Mouse (Mus musculus) cerebellum, adult 9-11 months (tissue): ENCODE data around the gene Bgn.

ENCODE experiments used
- DNase-seq: peaks from one replicate; pipeline ENCODE4 v3.0.0; 2022

Bgn gene

DNA sequence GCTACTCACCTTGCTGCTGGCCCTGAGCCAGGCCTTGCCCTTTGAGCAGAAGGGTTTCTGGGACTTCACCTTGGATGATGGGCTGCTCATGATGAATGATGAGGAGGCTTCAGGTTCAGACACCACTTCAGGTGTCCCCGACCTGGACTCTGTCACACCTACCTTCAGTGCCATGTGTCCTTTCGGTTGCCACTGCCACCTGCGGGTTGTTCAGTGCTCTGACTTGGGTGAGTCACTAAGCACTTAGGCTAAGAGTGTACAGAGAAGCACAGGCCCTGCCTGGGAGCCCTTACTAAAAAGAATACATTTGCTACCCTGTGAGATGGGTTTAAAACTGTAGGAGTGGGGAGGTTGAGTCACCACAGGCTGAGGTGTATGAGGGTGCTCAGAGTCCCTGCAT is 7.4 kb downstream of the Bgn start:
- no peak for DNase-seq

DNA sequence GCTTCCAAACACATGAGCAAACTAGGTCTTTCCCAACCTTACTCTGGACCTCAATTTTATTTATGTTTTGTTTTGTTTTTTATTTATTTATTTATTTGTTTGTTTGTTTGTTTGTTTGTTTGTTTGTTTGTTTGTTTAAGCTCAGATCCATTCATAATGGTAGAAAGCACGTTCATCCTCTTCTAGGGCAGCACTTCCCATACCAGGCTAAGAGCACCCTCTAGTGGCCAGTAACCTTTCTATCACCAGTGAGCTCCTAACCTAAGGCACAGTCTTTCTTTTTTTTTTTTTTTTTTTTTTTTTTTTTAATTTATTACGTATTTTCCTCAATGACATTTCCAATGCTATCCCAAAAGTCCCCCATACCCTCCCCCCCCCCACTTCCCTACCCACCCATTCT is 10.2 kb downstream of the Bgn start:
- DNase-seq: peak; percentile 69

DNA sequence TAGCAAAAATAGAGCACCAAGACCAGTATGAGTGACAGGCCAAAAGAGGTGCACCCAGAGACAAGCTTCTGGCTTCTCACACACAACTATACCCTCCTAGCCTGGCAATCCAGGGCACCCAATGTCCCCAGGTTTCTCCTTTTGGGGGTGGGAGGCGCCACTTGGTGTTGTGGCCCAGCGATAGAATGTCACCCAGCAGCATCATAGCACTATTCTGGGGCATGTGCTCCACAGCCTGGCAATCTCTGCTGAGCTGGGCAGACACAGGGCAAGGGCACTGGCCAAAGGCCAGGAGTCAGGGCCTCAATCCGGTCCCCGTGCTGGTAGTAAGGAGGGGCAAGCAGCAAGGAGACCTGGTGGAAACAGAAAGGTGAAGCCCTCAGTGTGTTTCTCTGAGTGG is 13.3 kb downstream of the Bgn start:
- no peak for DNase-seq

DNA sequence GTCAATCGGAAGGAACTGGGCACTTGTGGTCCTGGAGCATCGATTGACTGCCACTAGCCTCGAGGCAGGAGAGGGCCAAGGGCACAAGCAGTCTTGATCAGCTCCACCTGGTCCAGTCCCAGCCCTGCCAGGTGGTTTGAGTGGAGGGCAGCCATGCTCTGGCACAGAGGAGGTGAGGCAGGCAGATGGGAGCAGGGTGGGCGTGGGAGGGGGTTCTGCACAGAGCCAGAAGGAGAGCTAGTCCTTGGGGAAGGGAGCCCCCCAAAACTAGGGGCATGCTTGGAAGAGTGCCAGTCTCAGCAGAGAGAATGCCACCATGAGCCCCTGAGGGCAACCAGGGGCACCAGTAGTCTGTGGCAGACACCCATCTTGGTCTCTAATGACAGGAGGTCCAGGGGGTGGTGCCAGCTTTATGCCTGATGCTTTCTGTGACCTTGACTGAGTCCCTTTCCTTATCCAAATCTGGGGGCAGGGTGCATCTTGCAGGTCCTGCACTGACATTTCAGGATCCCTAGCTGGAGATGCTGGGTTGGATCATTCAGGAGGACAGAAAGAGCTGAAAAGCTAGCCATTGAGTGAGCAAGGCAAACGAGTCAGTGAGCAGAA is 21.8 kb downstream of the Bgn start:
- peak; percentile 76 for DNase-seq

DNA sequence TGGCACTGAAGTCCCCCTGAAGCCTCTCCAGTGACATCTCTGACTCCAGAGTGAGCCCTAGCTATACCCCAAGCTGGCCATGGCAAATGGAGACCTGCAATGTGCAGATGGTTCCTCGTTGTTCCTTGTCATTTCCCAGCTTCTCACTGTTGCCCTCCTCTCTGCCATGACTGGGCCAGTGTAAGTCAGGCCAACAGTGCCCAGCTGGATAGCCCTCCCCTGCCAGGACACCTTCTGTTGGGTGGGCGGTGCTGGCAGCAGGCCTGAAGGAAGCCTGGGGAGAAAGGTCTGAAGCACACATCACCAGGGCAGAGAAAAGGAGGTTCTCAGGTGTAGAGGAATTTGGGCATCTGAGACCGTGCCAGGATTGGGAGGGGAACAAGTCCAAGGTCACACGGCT is 23.2 kb downstream of the Bgn start:
- DNase-seq: peak; percentile 95

DNA sequence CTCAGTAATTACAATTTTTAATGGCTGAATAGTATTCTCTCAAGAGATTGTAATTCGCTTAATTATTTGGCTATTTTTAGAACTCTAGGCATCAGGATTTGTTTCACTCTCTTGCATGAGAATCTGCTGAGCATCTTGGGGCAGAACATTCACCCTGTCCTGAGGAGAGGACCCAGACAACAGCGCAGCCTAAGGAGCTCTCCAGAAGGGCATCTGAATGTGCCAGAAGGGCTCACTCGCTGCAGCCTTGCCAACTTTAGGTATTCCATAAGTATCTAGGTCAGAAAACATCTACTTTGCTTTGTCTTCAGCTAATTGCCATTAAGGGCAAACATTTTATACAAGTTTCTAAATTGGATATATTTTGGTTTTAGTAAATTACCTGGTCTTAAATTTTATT is 25.8 kb downstream of the Bgn start:
- peak; percentile 57 for DNase-seq

DNA sequence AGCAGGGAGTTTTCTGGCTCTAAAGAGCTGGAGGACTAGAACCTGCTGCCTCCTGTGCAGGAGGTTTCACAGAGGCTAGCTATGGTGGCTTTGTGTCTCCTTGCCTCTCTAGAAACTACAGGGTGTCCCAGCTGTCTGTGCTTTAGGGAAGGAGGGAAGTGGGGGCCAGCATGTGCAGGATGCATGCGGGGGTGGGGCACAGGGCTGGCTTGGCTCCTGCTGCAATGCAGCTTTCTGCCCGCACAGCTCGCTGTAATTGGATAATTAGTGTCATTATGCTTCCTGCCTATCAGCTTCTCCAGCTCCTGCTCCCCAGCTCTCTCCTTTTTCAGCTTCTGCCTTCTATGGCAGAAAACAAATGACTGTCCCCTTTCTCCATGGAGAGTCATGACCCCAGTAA is 29.5 kb downstream of the Bgn start:
- DNase-seq: peak; percentile 54

DNA sequence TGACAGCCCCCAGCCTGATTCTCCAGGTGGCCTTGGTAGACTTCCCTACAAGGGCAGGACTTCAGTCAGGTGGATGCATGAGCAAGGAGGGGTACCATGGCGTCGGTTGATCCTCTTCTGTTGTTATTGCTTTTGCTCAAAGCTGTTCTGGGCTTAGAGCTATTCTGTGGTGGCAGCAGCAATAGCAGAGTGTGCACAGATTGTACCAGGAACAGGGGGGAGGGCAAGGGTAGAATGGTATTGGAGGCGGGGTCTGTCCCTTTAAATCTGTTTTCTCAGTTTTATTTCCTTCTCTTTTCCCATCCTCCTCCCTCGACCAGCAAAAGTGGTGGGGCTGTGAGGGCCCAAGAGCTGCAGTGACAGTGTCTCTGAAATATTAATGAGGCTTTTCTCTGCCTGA is 33.2 kb downstream of the Bgn start:
- DNase-seq: no peak

DNA sequence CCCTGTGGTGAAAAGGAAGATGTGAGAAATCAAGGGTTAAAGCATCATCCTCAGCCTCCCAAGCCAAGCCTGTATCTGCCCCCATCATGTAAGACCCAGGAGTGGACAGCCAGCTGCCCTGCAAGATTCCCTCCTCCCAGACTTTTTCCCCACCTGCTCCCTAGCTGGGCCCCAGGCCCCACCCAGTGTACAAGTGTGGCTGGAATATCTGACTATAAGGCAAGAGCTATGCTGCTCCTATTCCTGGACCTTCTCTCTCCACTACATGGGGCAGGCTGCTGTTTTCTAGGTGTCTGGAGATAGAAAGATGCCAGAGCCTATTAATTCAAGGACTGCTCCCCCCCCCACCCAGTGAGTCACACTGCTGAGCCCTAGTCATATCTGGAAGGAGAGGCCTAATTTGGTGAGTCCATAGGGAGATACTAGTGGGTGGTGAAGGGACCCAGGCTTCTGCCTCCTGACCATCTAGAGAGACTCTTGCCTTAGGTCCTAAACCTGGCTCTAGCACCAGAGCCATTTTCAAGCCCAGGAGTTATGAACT is 33.7 kb downstream of the Bgn start:
- no peak for DNase-seq

DNA sequence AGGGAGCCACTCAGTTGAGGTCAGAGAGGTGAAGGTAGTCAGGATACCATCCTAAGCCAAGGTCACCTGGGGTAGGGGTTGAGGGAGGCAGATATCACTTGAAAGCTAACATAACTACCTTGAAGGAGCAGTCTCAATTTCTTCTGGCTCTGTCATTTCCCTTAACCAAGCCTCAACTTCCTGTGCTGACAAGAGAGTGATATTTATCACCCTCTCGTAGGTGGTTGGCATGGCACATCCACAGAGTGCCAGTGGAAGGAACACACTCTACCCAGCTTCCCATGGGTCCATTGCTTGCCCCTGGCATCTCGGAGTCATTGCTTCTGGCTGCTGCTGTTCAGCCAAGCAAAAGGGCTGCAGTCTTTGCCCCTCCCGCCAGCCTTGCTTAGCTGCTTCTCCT is 37.3 kb downstream of the Bgn start:
- no peak for DNase-seq

DNA sequence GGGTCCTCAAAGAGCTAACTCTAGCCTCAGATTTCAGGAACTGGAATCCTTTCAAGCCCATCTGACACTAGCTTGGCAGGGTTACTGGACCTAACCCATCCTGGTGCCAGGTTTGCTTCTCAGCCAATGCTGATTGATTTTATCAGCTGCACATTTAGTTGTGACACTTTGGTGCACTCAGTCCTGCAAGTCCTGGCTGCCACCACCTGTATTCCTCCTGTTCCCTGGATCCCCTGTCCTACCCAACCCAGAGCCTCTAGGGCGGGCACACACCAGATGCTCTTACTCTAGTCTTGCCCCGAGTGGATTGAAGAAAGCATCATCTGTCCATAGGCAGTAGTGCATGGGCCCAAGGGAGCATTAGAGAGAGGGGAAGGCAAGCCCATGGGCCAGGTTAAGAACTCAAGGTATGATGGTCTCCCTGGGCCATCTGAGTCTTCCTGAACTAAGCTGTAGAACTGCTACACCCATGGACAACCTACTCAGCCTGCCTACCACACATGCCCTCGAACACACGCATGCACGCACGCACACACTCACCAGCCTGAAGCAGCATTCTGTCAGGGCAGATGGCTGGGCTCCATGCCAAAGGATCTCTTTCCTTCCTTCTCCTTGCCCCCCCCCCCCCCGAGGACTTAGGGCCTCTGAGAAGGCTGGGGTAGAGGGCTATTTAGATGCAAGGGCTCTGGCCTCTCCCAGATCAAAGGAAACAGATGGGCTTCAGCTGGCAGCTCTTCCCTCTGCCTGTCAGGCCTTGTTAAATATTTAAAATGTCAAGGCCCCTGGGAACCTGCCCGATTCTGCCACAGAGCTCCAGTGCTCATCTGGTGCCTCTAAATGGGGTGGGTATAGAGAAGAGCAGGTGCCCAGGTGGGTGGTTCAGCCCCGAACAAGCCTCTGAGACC is 41.2 kb downstream of the Bgn start:
- DNase-seq: peak; percentile 85

DNA sequence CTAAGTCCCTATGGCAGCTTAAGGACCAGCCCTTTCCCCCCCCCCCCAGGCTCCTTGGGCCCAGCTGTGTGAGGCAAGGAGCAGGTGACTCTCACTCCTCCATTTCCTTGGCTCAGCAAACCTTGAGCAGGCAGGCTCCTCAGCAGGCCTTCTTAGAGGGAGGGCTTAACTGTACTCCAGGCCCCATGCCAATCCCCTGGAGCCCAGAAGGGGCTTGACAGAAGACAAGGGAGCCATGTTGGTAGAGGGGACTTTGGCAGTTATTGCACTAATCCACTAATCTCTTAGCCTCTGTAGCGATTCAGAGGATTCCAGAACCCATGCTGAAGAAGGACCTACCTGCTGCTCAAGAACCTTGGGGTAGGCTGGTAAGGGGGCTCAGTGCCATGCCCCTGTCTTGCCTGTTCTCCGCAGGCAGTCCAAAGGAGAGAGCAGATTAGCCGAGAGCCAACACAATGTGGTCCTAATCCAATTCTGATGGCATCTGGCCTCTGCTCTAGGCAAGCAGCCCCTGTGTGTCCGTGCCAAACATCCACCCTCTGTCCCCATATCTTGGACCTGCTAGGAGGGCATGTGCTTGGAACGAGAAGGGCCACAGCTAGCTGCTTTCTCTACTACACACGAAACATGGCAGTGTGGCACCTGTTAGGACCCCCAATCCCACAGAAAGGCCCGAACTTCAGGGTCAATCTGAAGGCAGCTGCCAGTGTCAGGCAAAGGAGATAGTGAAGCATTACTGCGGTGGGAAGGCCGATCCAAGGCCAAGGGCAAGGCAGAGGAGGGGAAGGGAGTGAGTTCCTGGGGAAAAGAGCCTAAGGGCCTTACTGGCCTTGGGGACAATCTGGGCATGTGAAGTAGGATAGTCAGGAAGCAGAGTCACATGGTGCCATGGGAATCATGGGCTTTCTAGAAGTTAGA is 42.1 kb downstream of the Bgn start:
- DNase-seq: peak; percentile 67

DNA sequence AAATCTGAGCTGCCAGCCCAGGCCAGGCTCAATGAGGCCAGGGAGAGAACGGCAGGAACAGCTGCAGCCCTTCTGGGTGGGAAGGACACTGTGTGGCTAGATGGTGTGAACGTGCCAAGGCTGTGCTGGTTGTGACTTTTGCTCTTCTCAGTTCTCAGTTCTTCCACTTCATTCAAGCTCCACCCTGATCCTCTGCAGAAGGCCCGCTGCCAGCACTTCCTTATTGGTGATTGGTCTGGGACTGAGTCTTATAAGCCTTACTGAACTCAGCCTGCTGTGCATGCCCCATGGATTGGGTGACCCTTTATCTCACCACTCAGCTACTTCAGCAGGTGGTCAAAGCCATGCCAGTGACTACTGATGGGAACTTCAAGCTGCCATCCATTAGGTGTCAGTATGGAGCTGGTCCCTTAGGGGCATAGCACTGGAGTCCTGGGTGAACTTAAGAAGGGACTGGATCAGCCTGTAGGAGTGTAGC is 43.0 kb downstream of the Bgn start:
- peak; percentile 45 for DNase-seq

DNA sequence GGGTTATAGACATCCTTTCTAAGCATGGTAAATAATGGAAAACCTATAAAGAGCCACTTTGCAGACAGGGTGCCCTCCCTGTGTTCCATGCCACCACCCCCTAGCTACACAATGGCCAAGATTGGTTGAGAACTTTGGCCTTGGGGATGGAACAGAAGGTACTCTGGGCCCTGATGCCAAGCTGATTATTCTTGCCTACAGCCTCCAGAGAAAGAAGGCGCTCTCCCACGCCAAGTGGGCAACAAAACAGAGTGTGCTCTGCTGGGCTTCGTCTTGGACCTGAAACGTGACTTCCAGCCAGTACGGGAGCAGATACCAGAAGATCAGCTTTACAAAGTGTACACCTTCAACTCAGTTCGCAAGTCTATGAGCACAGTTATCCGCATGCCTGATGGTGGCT is 54.5 kb downstream of the Bgn start:
- peak; percentile 58 for DNase-seq

DNA sequence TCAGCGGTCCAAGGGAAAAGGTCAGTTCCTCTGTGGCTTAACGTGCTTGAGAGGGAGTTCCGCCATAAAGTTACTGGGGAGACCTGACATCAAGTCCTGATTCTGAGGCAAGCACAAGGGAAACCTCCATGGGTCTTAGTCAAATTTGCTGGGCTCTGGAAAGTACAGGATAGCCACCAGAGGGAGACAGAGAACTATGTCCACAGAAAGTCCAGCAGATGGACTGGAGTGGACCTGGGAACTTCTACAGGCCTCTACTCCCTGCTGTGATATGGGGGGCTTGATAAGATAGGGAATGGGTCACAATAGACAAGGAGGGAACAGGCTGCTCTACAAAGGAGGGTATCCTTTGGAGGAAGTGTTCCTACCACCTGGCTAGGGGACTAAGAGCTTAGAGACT is 59.9 kb downstream of the Bgn start:
- DNase-seq: peak; percentile 32
